Mouse (Mus musculus) midbrain, embryonic 12.5 days (tissue): ENCODE results near the gene Lrfn4. TPM values are rescaled to one million over a fixed set of nuclear protein-coding genes. Genes with fewer than 3 reads are reported as not detected.

ENCODE experiments used
- ATAC-seq: fragments of 200-750 bp; cut with Nextera tagmentation; 2 replicates; pipeline ENCODE4 v1.8.0; 2017; ENCODE audit warnings: low read depth, moderate TSS enrichment, moderate library complexity; ENCODE audit not compliant: low FRiP score
- H3K27ac ChIP-seq: fragments of 300-500 bp; sonication (generic); replicated peaks from 2 replicates; pipeline ENCODE4 v1.5.1; 2016; ENCODE audit warnings: mild to moderate bottlenecking
- H3K27me3 ChIP-seq: fragments of 300-500 bp; sonication (generic); 2 replicates; pipeline ENCODE4 v1.6.1; 2016; ENCODE audit warnings: mild to moderate bottlenecking
- H3K36me3 ChIP-seq: fragments of 300-500 bp; sonication (generic); 2 replicates; pipeline ENCODE4 v1.6.1; 2016
- H3K4me1 ChIP-seq: fragments of 300-500 bp; sonication (generic); 2 replicates; pipeline ENCODE4 v1.6.1; 2016
- H3K4me2 ChIP-seq: fragments of 300-500 bp; sonication (generic); replicated peaks from 2 replicates; pipeline ENCODE4 v1.6.1; 2016; ENCODE audit warnings: mild to moderate bottlenecking, moderate library complexity
- H3K4me3 ChIP-seq: fragments of 300-500 bp; sonication (generic); 2 replicates; pipeline ENCODE4 v1.5.1; 2016; ENCODE audit warnings: mild to moderate bottlenecking
- H3K9ac ChIP-seq: fragments of 300-500 bp; sonication (generic); replicated peaks from 2 replicates; pipeline ENCODE4 v1.6.1; 2016; ENCODE audit warnings: mild to moderate bottlenecking, moderate library complexity
- H3K9me3 ChIP-seq: fragments of 300-500 bp; sonication (generic); 2 replicates; pipeline ENCODE4 v1.6.1; 2016; ENCODE audit warnings: mild to moderate bottlenecking
- WGBS: fragments of 180-500 bp; shearing (Covaris S2); methylation state at CpG from one replicate; pipeline ENCODE4 v1.1.7; 2016; 5-methylcytosine and 5-hydroxymethylcytosine counted together
- polyA plus RNA-seq: library from polyadenylated mRNA; unstranded; fragments of >200 nt; fragmentation: Nextera tagmentation; extraction: Ambion mirVana; gene quantifications from 2 replicates; pipeline ENCODE4 v1.2.1, GENCODE M21; 2016

Lrfn4 gene
- 13.6 and 16.1 TPM in 2 replicates for polyA plus RNA-seq

- under 1% methylated on average over 64 of the region's 87 CpGs for WGBS
- Histone ChIP-seq H3K4me2 (peak within 1 kb of the TSS; percentile 74), H3K27me3 (peaks cover 14% of the 10 kb centered on the region), H3K27ac (peak within 1 kb of the TSS; percentile 90), H3K4me1 (peaks cover 37% of the 10 kb centered on the region), H3K4me3 (peak within 1 kb of the TSS; percentile 94), H3K9ac (peak within 1 kb of the TSS; percentile 98), H3K9me3 (no peaks in the 10 kb centered on the region), H3K36me3 (peaks cover 28% of the 10 kb centered on the region)
- peak; percentile 96 for ATAC-seq
Measured at GRCm38 (mm10) chr19:4615151-4616093, at the start of gene Lrfn4. Gene Lrfn4, minus strand, starts transcription at chr19:4615667.

DNA sequence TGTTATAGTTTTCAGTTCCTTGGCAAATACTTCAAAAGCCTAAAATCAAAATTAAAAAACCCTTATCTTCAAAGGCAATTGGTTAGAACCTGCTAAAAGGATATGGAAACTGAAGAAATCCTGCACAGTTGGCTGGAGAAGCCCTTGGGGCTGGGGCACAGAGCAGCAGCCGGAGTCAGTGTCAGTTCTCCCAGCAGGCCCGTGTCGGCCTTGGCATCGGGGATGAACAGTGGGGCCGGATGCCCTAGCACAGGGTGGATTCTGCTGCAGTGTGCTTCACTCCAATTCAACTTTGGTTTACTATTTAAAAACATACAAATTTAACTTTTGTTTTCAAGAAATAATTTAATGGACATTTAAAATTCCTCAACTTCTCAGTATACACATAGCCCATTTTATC is 42.7 kb upstream of the Lrfn4 start:
- WGBS, result 92% methylated on average over 5 of the region's 5 CpGs
- Histone ChIP-seq H3K9me3 (no peaks in the 10 kb centered on the region), H3K4me1 (no peaks in the 10 kb centered on the region), H3K27me3 (no peaks in the 10 kb centered on the region), H3K4me2 (no peak overlapping the region), H3K4me3 (no peak overlapping the region), H3K36me3 (no peaks in the 10 kb centered on the region), H3K27ac (no peak overlapping the region), H3K9ac (no peak overlapping the region)
- ATAC-seq, result no peak

DNA sequence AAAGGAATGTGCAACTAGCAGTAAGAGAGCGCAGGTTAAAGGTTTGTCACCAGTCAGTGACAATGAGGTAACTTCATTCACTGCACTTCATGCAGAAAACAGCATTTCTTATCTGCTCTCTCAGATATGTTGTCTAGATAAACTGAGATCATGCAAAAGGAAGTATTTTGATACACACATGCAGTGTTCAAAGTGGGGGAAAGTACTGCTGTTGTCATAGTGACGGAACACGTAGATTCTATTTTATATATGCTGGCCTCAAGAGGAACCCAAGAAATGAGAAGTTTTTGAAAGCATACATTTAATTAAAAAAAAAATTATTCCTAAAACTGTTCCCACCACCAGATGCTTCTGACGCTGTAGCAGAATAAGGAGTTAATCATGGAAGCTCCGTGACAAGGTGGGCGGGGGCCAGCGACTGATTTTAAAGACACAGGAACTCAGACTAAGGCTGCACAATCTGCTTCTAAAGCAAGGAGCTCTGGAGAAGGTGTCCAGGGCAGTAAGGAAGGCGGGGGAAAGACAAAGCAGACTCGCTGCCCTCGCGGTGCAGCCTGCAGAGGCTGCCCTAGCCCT is 31.5 kb upstream of the Lrfn4 start:
- ATAC-seq, result no peak
- no peaks in the 10 kb centered on the region for H3K36me3 ChIP-seq
- whole genome bisulfite sequencing, result 74% methylated on average over 11 of the region's 11 CpGs
- H3K9ac ChIP-seq, result no peak overlapping the region
- H3K4me1 ChIP-seq, result no peaks in the 10 kb centered on the region
- no peaks in the 10 kb centered on the region for H3K9me3 ChIP-seq
- H3K27me3 ChIP-seq, result no peaks in the 10 kb centered on the region
- no peak overlapping the region for H3K27ac ChIP-seq
- no peak overlapping the region for H3K4me2 ChIP-seq
- no peak overlapping the region for H3K4me3 ChIP-seq

DNA sequence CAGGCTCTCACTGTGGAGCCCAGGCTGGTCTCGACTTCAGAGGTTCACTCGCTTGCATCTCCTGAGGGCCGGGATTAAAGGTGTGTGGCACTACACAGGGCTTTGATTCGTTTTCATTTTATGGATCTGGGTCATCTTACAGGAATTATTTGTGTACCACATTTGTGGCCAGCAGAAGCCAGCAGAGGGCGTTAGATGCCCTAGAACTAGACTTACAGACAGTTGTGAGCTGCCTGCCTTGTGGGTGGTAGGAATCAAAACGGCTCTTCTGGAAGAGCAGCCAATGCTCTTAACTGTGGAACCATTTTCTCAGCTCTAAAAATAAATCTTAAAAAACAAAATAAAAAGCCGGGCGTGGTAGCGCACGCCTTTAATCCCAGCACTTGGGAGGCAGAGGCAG is 28.8 kb upstream of the Lrfn4 start:
- 49% methylated on average over 10 of the region's 10 CpGs for WGBS

DNA sequence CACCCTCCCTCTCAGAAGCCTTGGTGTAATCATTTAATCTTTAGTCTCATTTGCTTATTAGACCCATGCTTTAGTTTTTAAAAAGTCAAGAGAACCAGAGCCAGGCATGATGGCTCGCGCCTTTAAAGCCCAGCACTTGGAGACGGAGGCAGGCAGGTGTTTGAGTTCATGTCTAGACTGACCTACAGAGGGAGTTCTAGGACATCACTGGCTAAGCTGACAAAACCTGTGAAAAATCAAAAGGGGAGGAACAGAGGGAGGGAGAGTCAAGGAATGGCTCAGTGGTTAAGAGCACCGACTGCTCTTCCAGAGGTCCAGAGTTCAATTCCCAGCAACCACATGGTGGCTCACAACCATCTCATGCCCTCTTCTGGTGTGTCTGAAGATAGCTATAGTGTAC is 20.5 kb upstream of the Lrfn4 start:
- H3K4me2 ChIP-seq, result no peak overlapping the region
- no peaks in the 10 kb centered on the region for H3K9me3 ChIP-seq
- H3K27me3 ChIP-seq, result no peaks in the 10 kb centered on the region
- WGBS, result 69% methylated on average over 4 of the region's 4 CpGs
- H3K4me1 ChIP-seq, result no peaks in the 10 kb centered on the region
- no peak overlapping the region for H3K4me3 ChIP-seq
- no peak overlapping the region for H3K9ac ChIP-seq
- H3K36me3 ChIP-seq, result no peaks in the 10 kb centered on the region
- H3K27ac ChIP-seq, result no peak overlapping the region
- ATAC-seq, result no peak

More for the DNA sequence above, 28.8 kb upstream of the Lrfn4 start:
- H3K4me2 ChIP-seq, result no peak overlapping the region
- H3K36me3 ChIP-seq, result no peaks in the 10 kb centered on the region
- H3K9ac ChIP-seq, result 0 out of 2 replicates have a peak overlapping the region, but pooled peaks have one; percentile 15
- ATAC-seq, result no peak
- no peaks in the 10 kb centered on the region for H3K9me3 ChIP-seq
- no peak overlapping the region for H3K27ac ChIP-seq
- H3K27me3 ChIP-seq, result no peaks in the 10 kb centered on the region
- no peaks in the 10 kb centered on the region for H3K4me1 ChIP-seq
- no peak overlapping the region for H3K4me3 ChIP-seq

DNA sequence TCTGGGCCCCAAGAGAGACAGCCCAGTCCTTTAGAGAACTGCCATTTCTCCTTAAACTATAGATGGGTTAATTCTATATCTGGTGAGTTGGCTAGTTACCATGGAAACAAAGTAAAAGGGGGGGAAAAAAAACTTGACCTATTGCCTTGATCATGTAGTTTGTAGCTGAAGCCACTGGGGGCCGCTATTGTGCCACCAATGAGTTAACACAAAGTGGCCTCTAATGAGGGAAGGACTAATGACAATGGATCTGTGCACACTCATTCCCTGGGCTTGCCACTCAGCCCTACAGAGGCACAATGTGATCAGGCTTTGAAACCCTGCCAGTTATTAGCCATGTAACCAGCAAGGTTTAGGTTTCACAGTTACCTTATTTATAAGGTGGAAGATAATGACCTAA is 13.4 kb upstream of the Lrfn4 start:
- WGBS, result 4% methylated on average over 1 of the region's 1 CpGs
- Histone ChIP-seq H3K4me2 (no peak overlapping the region), H3K4me1 (peaks cover 40% of the 10 kb centered on the region), H3K27me3 (no peaks in the 10 kb centered on the region), H3K9me3 (no peaks in the 10 kb centered on the region), H3K4me3 (no peak overlapping the region), H3K27ac (no peak overlapping the region), H3K36me3 (peaks cover 3% of the 10 kb centered on the region; the same call in 1 of the 2 replicates), H3K9ac (no peak overlapping the region)
- peak; percentile 64; the same call in 1 of the 2 replicates for ATAC-seq

DNA sequence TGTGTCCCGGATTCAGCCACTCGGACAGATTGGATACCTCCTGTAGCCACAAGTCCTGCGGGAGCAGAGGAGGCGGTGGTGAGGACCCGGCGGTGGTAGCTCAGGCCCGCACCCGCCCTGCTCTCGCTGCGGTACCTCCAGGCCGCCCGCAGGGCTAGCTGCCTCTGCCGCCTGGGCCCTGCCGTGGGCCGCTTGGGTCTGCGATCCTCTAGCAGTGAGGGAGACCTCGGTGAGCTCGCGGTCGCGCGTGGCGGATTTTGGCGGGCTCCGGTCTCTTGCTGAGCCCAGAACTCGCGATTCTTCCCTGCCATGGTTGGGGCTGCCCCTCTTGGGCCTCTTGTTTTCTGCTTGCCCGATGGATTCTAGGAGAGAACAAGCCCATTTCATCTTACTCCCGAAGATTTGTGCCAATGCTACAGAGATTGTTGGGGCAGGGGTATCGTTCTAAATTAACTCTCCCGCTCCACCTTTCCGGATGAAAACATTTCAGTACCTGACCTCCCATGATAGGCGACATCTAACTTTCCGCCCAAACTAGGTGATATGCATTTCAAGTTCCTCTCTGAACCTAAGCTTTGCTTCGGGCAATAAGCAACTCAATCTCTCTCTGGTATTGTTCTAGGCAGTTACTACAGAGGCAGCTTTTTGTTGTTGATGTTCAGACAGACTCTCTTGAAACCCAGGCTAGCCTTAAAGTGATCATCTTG is 10.5 kb upstream of the Lrfn4 start:
- peak; percentile 67 for ATAC-seq
- Histone ChIP-seq H3K4me3 (peak overlapping the region; percentile 93), H3K27me3 (no peaks in the 10 kb centered on the region), H3K36me3 (peaks cover 26% of the 10 kb centered on the region), H3K4me2 (peak overlapping the region; percentile 95), H3K9ac (peak overlapping the region; percentile 94), H3K27ac (peak overlapping the region; percentile 83), H3K9me3 (no peaks in the 10 kb centered on the region), H3K4me1 (peaks cover 40% of the 10 kb centered on the region)
- 3% methylated on average over 34 of the region's 35 CpGs for WGBS

DNA sequence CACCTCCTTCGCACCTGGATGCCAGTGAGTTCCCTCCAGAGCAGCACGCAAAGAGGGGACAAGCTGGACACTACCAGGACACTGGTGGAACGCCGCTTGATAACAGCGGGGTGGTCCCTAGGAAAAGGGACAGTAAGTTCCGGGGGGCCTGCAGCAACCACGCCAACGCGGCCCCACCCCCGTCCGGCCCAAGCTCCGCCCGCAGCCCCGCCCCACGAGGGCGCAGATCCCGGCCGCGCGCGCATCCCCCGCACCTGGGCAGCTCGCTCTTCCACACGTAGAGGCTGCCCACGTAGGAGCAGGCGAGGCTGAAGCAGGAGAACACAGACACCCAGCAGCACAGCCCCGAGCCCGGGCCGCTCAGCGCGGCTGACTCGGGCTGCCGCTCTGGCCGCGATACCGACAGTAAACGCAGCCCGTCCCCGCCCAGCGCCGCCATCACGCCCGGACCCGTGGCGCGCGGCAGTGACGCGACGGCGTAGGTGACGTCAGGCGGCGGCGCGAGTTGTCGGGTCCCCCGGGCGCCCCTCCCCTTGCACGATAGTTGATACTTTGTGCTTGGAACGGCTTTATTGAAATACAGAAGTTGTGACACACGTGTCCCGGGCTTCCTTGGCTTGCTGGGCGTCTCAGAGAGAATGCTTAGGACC is 9.8 kb upstream of the Lrfn4 start, which contains the start of gene Rce1:
TSS of gene Rce1 (minus strand) at position 463 of the 650 bp plus-strand sequence.
- peaks cover 40% of the 10 kb centered on the region for H3K4me1 ChIP-seq
- peak; percentile 81 for ATAC-seq
- H3K36me3 ChIP-seq, result peaks cover 26% of the 10 kb centered on the region
- H3K9ac ChIP-seq, result peak within 1 kb of the TSS; percentile 94
- under 1% methylated on average over 54 of the region's 64 CpGs for WGBS
- no peaks in the 10 kb centered on the region for H3K27me3 ChIP-seq
- peak within 1 kb of the TSS; percentile 83 for H3K27ac ChIP-seq
- H3K4me2 ChIP-seq, result peak within 1 kb of the TSS; percentile 95
- no peaks in the 10 kb centered on the region for H3K9me3 ChIP-seq
- peak within 1 kb of the TSS; percentile 93 for H3K4me3 ChIP-seq

DNA sequence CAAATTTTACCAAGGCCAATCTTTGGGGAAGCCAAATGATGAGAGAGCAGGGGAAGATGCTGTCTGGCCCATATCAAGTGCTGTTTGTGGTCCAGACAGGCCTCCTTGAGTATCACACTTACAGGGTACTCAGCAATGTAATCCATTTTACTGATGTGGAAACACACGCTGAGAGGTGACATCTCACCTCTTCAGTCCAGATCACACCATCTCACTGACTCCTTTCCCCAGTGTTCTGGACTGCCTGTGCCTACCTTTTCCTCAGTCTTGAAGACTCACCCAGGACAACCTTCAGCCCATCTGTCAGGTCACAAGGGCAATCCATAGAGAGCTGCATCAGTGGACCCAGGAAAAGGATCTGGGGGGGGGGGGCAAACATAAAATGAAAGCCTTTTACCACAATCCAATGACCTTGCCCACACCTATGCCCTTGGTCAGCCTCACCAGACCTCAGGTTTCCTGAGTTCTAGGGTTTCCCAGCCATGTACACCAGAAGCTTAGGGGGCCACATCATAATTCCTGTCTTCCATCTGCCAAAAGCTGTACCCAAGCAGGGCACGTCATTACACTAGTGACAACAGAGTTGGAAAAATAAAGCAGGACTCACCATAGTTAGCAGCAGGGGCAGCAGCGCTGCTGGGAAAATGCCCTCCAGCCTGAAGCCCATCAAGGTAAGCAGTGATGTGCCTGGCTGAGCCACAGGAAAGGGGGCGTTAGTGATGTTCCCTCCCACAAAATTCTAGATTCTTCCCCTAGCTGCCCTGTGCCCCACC is 9.1 kb upstream of the Lrfn4 start:
- Histone ChIP-seq H3K4me1 (peaks cover 40% of the 10 kb centered on the region), H3K27me3 (no peaks in the 10 kb centered on the region), H3K9ac (peak overlapping the region; percentile 94), H3K9me3 (no peaks in the 10 kb centered on the region), H3K4me3 (peak overlapping the region; percentile 93), H3K27ac (peak overlapping the region; percentile 83; the same call in 1 of the 2 replicates), H3K36me3 (peaks cover 26% of the 10 kb centered on the region), H3K4me2 (peak overlapping the region; percentile 95)
- ATAC-seq, result peak; percentile 11
- WGBS, result 29% methylated on average over 4 of the region's 4 CpGs

- no peak overlapping the region for H3K27ac ChIP-seq
- H3K36me3 ChIP-seq, result peaks cover 26% of the 10 kb centered on the region
- peaks cover 37% of the 10 kb centered on the region for H3K4me1 ChIP-seq
- H3K9ac ChIP-seq, result no peak overlapping the region
- WGBS, result 94% methylated on average over 12 of the region's 12 CpGs
- H3K4me2 ChIP-seq, result peak overlapping the region; percentile 95; the same call in 1 of the 2 replicates
- no peak for ATAC-seq
- no peak overlapping the region for H3K4me3 ChIP-seq
- H3K9me3 ChIP-seq, result no peaks in the 10 kb centered on the region
- no peaks in the 10 kb centered on the region for H3K27me3 ChIP-seq
Measured at GRCm38 (mm10) chr19:4624006-4624405, 8.5 kb upstream of the Lrfn4 start.

GRCm38 (mm10) chr19:4623419-4623818 is 8.0 kb upstream of the Lrfn4 start:
- no peaks in the 10 kb centered on the region for H3K9me3 ChIP-seq

More at GRCm38 (mm10) chr19:4623419-4623818, 8.0 kb upstream of the Lrfn4 start:
- H3K4me1 ChIP-seq, result peaks cover 33% of the 10 kb centered on the region
- H3K27me3 ChIP-seq, result no peaks in the 10 kb centered on the region
- WGBS, result 93% methylated on average over 9 of the region's 9 CpGs
- peaks cover 26% of the 10 kb centered on the region for H3K36me3 ChIP-seq
- H3K9ac ChIP-seq, result no peak overlapping the region
- no peak overlapping the region for H3K27ac ChIP-seq
- no peak overlapping the region for H3K4me2 ChIP-seq
- no peak for ATAC-seq
- 0 out of 2 replicates have a peak overlapping the region, but pooled peaks have one; percentile 1 for H3K4me3 ChIP-seq
